Mouse (Mus musculus) intestine, postnatal 0 days (tissue): ENCODE measurements around the gene Ndufaf7. TPM values are rescaled to one million over a fixed set of nuclear protein-coding genes. Genes with fewer than 3 reads are reported as not detected.

Experiments
- ATAC-seq: fragments of 200-750 bp; cut with Nextera tagmentation; 2 replicates; pipeline ENCODE4 v1.8.0; 2017; ENCODE audit warnings: mild to moderate bottlenecking, moderate TSS enrichment, moderate library complexity
- H3K27ac ChIP-seq: fragments of 300-500 bp; sonication (generic); 2 replicates; pipeline ENCODE4 v1.5.1; 2014; ENCODE audit warnings: mild to moderate bottlenecking, low read depth, low read length, moderate library complexity
- H3K27me3 ChIP-seq: fragments of 300-500 bp; sonication (generic); replicated peaks from 2 replicates; pipeline ENCODE4 v1.6.1; 2014; ENCODE audit warnings: low read length, mixed read lengths; ENCODE audit not compliant: control insufficient read depth, insufficient read depth
- H3K36me3 ChIP-seq: fragments of 300-500 bp; sonication (generic); 2 replicates; pipeline ENCODE4 v1.6.1; 2014; ENCODE audit warnings: mild to moderate bottlenecking, moderate library complexity; ENCODE audit not compliant: control insufficient read depth, insufficient read depth
- H3K4me1 ChIP-seq: fragments of 300-500 bp; sonication (generic); replicated peaks from 2 replicates; pipeline ENCODE4 v1.6.1; 2014; ENCODE audit warnings: antibody characterized with exemption, low read length, mixed read lengths; ENCODE audit not compliant: control insufficient read depth, insufficient read depth
- H3K4me2 ChIP-seq: fragments of 300-500 bp; sonication (generic); replicated peaks from 2 replicates; pipeline ENCODE4 v1.6.1; 2014; ENCODE audit warnings: low read depth, mild to moderate bottlenecking, moderate library complexity
- H3K4me3 ChIP-seq: fragments of 300-500 bp; sonication (generic); 2 replicates; pipeline ENCODE4 v1.5.1; 2014; ENCODE audit warnings: low read depth, low read length
- H3K9ac ChIP-seq: fragments of 300-500 bp; sonication (generic); 2 replicates; pipeline ENCODE4 v1.6.1; 2014; ENCODE audit warnings: mild to moderate bottlenecking, low read depth, low read length
- H3K9me3 ChIP-seq: fragments of 300-500 bp; sonication (generic); 2 replicates; pipeline ENCODE4 v1.6.1; 2016; ENCODE audit warnings: mixed run types; ENCODE audit not compliant: control insufficient read depth
- CTCF ChIP-seq: sonication (generic); IDR thresholded peaks from 2 replicates; pipeline ENCODE4 v1.5.1; 2016; ENCODE audit warnings: low read depth, mild to moderate bottlenecking, control low read depth, antibody characterized with exemption, moderate library complexity
- WGBS: fragments of 180-500 bp; shearing (Covaris S2); extraction: QIAGEN DNeasy Blood & Tissue Kit; methylation state at CpG from one replicate; pipeline ENCODE4 v1.1.7; 2014; 5-methylcytosine and 5-hydroxymethylcytosine counted together
- polyA plus RNA-seq: library from polyadenylated mRNA; unstranded; fragments of >200 nt; fragmentation: Nextera tagmentation; extraction: Ambion mirVana; gene quantifications from 2 replicates; pipeline ENCODE4 v1.2.1, GENCODE M21; 2015

The Ndufaf7 gene
- polyA plus RNA-seq, 1 experiment from 2014 or later, result 24.1 TPM

GRCm38 (mm10) chr17:78942579-78942978 lies 5.6 kb downstream of the Ndufaf7 start:
- TF ChIP-seq CTCF, result no peak

GRCm38 (mm10) chr17:78951225-78951624 lies 14.3 kb downstream of the Ndufaf7 start:
- H3K4me2 ChIP-seq, result no peak overlapping the region
- no peaks in the 10 kb centered on the region for H3K27me3 ChIP-seq
- no peak for TF ChIP-seq CTCF
- H3K4me1 ChIP-seq, result no peaks in the 10 kb centered on the region
- no peak for ATAC-seq
- H3K9me3 ChIP-seq, result no peaks in the 10 kb centered on the region
- peaks cover 56% of the 10 kb centered on the region for H3K36me3 ChIP-seq
- 80% methylated on average over 5 of the region's 5 CpGs for WGBS
- H3K4me3 ChIP-seq, result no peak overlapping the region
- no peak overlapping the region for H3K9ac ChIP-seq
- no peak overlapping the region for H3K27ac ChIP-seq

More at GRCm38 (mm10) chr17:78942579-78942978, 5.6 kb downstream of the Ndufaf7 start:
- H3K36me3 ChIP-seq, result peaks cover 45% of the 10 kb centered on the region
- no peak for ATAC-seq
- H3K4me1 ChIP-seq, result no peaks in the 10 kb centered on the region
- H3K27me3 ChIP-seq, result no peaks in the 10 kb centered on the region
- H3K27ac ChIP-seq, result no peak overlapping the region
- no peak overlapping the region for H3K4me3 ChIP-seq
- H3K9me3 ChIP-seq, result no peaks in the 10 kb centered on the region
- H3K9ac ChIP-seq, result no peak overlapping the region
- 59% methylated on average over 11 of the region's 11 CpGs for WGBS
- H3K4me2 ChIP-seq, result no peak overlapping the region

GRCm38 (mm10) chr17:78952070-78952469 lies 15.1 kb downstream of the Ndufaf7 start:
- H3K27ac ChIP-seq, result no peak overlapping the region
- no peak for ATAC-seq
- H3K9ac ChIP-seq, result no peak overlapping the region
- peaks cover 52% of the 10 kb centered on the region for H3K36me3 ChIP-seq
- no peaks in the 10 kb centered on the region for H3K9me3 ChIP-seq
- no peaks in the 10 kb centered on the region for H3K27me3 ChIP-seq
- no peak for TF ChIP-seq CTCF
- no peaks in the 10 kb centered on the region for H3K4me1 ChIP-seq
- no peak overlapping the region for H3K4me3 ChIP-seq
- no peak overlapping the region for H3K4me2 ChIP-seq
- whole genome bisulfite sequencing, result 81% methylated on average over 5 of the region's 5 CpGs

- Histone ChIP-seq H3K9me3 (no peaks in the 10 kb centered on the region), H3K4me2 (no peak overlapping the region), H3K27me3 (no peaks in the 10 kb centered on the region), H3K9ac (no peak overlapping the region), H3K27ac (no peak overlapping the region), H3K4me1 (no peaks in the 10 kb centered on the region), H3K36me3 (peaks cover 46% of the 10 kb centered on the region), H3K4me3 (no peak overlapping the region)
- no peak for TF ChIP-seq CTCF
- WGBS, result 55% methylated on average over 8 of the region's 8 CpGs
- no peak for ATAC-seq
Measured at GRCm38 (mm10) chr17:78953240-78953639, 16.3 kb downstream of the Ndufaf7 start.

- Histone ChIP-seq H3K27me3 (no peaks in the 10 kb centered on the region), H3K4me3 (no peak overlapping the region), H3K9me3 (no peaks in the 10 kb centered on the region), H3K36me3 (peaks cover 43% of the 10 kb centered on the region), H3K27ac (no peak overlapping the region), H3K9ac (no peak overlapping the region), H3K4me1 (no peaks in the 10 kb centered on the region), H3K4me2 (no peak overlapping the region)
- no peak for ATAC-seq
- WGBS, result 68% methylated on average over 6 of the region's 6 CpGs
- peak; percentile 26; the same call in 1 of the 2 replicates for TF ChIP-seq CTCF
Measured at GRCm38 (mm10) chr17:78959473-78959872, 22.5 kb downstream of the Ndufaf7 start.

- Histone ChIP-seq H3K27me3 (no peaks in the 10 kb centered on the region), H3K9ac (no peak overlapping the region), H3K4me2 (no peak overlapping the region), H3K9me3 (no peaks in the 10 kb centered on the region), H3K27ac (no peak overlapping the region), H3K4me3 (no peak overlapping the region), H3K36me3 (peaks cover 30% of the 10 kb centered on the region; the same call in 1 of the 2 replicates), H3K4me1 (no peaks in the 10 kb centered on the region)
- no peak for TF ChIP-seq CTCF
- no peak for ATAC-seq
- WGBS, result 88% methylated on average over 1 of the region's 1 CpGs
Measured at GRCm38 (mm10) chr17:78964387-78964786, 27.5 kb downstream of the Ndufaf7 start.
